Mouse (Mus musculus) 3134 (cell line): ENCODE measurements around the gene Vps29.
"Not testable (repeated sequence)": the region's sequence is repeated elsewhere in the genome, so short reads cannot be mapped to it uniquely, and the experiment has no call there.

Experiments used
- DNase-seq: peaks from one replicate; pipeline ENCODE4 v3.0.0-alpha.2; 2011; ENCODE audit warnings: low spot score; ENCODE audit not compliant: insufficient read length; ENCODE audit errors: extremely low read depth

Vps29 gene

DNA sequence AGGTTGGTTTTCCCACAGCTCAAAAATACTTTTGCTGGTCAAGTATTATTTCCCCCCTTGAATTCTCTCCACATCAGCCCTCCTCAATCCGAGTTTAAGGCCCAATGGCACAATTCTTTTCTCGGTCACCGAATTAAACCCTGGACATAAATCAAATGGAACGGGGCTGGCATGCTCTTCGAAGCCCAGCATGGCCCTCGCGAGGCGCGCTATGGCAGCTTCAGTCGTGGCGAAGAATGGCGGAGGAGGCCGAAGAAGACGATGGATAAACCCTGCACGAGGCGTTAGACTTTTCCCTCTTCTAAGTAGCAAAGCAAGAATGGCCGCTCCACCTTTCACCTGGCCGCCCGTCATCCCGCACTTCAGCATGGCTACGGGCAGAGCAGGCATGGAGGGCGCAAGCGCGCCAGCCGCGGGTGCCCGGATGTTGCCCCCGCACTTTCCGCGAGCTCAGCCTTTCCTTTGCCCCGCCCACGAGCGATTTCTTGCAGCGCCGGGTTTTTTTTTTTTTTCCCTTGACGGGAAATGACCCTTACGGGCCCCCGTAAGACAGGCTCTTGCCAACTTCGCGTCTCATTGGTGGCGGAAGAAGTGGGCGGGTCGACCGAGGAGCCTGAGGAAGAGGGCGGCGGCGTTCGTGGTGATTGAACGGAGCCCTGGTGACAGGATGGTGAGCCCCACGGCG, at the start of gene Vps29, which contains the start of gene Rad9b:
Gene Vps29 (plus strand): TSS at position 563 of the 685 bp plus-strand sequence.
Gene Rad9b (minus strand): TSS at position 427 of the 685 bp plus-strand sequence.
- peak; percentile 97 for DNase-seq

DNA sequence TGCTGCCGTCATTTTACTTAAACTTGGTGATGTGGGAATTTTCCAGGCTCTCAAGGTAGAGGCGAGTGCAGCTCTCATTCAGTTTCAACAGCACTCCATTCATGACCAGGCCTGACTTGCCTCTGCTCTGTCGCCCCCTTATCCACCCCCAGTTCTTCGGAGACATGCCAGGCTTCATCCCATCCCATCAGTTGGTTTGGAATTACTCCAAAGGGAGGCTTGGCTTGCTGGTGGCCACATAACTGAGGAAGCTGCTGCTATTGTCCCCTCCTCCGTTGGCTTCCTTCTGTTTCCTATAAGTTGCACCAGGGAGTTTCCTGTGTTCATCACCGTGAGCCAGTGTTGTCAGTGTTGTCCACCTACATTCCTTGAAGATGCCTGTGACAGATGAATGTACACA, 49.6 kb upstream of the Vps29 start:
- DNase-seq = no peak

DNA sequence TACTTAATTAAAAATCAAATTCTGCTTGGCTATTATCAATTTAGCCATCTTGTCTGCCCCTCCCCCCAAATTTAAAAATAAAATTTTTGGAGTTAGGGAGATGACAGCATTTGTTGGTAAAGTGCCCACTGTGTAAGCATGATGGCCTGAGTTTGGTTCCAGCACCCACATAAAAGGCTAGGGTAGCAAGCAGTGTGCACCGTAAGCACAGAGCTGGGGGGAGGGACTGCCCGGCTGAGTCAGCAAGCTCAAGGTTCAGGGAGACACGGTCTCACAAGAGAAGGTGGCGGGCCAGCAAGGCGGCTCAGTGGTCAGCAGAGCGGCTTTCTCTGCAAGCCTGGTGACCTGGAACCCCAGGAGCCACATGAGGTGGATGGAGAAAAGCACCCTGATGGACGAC, 48.7 kb upstream of the Vps29 start:
- peak; percentile 47 for DNase-seq

DNA sequence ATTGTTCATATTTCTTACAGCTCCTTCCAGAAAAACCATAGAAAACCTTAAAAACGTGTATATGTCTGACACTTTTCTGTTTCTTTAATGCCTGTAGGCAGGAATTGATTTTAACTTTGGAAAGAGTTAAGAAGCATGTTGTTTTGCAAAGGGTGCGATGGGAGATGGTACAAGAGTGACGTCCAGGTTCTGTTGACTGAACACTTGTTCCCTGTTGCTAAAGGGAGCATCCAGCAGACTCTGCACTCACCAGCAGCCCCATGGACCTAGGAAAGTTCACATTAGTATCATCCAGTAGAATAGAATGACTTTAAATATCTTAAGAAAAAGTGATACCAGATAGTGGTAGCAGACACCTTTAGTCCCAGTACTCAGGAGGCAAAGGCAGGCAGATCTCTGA, 47.6 kb upstream of the Vps29 start:
- no peak for DNase-seq

DNA sequence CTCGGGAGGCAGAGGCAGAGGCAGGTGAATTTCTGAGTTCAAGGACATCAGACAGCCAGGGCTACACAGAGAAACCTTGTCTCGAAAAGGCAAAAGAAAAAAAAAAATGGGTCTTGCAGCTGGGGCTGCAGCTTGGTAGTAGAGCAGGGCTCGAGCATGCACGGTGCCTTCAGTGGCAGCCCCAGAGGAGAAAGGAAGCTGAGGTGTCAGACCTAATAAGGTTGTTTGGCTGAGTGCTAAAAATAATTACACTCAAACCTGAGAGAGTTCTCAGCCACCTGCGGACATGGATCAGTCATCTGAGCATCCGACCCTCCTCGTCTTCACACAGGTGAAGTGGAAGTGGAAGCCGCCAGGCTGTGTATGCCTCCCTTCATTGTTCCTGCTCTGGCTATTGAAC, 43.5 kb upstream of the Vps29 start:
- DNase-seq = no peak

DNA sequence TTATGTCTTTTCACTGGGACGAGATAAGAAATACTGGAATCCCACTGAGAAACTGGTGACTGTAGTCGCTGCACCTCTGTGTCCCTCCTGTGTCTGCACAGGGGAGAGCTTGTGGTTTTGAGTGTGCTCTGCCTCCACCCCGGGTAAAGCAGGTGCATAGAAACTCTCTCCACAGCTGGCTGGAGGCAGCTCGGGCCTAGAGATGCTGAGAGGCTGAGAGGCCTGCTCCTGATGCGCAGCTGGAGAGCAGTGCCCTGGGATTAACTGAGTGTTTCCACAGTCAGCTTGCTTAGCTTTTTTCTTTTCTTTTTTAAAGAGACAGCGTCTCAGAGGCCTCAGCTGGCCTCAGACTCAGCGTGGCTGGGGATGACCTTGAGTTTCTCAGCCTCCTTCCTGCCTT, 42.5 kb upstream of the Vps29 start:
- DNase-seq = no peak

DNA sequence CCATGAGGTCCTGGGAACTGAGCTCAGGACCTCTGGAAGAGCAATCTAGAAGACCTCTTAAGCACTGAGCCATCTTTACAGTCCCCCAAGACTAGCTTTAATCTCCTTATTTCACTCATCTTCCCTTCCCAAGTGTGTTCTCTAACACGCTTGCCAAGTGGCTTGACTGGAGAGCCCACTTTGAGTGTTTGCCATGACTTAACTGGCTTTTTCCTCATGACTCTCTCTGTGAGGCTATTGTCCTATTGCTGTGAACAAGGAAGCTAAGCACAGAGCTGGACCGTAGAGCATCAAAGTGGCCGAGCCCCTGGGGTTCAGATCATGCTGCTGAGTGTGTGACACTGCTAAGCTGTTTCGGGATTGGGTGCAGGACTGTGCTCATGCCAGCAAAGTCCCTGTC, 41.8 kb upstream of the Vps29 start:
- DNase-seq = no peak

DNA sequence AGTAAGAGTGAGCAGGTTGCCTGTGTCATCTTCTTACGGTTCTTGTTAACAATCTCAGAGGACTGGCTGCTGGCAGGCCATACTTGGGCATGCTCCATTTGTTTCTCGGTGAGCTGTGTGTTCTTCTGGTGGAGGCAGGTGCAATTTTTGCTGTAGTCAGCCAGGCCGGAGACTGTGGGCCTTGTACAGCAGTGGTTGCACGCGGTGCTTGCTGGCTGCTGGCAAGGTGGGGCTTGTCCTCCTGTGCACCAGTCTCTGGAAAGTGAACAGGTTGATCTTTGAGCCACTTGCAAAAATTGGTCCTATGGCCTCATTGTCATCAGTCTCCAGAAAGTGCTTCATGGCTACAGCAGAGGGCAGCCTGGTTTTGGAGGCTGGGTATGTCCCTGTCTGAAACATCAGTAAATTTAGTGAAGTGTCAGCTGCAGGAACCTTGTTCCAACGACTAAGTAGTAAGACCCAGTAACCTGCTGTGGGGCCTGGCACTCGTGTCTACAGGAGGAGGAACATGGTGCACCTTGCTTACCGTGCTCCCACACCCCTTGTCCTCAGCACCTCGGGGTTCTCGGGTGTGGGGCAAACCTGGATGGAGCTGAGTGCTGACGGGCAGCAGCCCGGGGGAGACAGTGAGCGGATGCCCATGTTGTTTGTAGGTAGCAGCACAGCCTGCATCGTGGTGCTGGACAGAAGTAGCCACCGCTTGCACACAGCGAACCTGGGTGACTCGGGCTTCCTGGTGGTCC, 41.1 kb upstream of the Vps29 start:
- DNase-seq = no peak

DNA sequence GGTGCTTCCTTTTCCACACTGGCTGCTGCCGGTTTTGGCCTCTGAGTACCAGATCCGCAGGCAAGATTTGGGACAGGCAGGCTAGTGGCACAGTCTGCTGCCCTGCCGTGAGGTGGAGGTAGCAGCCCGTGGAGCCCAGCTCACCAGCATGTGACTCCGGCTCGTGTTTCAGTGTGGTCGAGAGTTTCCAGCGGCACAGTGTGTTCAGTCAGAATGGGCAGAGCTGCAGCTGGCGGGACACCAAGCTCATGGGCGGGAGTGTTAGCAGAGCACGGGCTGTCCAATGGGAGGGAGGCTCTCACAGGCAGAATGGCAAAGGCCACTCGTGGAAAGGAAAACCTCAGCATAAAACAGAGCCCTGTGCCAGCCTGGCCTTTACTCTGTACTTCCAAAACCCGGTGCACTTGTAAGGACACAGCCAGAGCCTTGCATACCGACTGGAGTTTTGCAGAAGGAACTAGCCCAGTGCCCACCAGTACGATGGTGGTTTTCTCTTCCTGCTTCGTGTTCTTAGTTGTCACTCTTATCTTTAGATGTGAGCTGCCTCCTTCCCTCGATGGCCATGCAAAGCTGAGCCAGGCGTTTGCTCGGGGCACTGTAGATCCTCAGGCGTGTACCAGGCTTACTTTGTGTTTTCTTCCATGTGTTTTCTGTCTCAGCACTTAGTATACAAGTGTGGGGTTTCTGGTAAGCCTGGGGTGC, 39.1 kb upstream of the Vps29 start:
- DNase-seq = peak; percentile 83

DNA sequence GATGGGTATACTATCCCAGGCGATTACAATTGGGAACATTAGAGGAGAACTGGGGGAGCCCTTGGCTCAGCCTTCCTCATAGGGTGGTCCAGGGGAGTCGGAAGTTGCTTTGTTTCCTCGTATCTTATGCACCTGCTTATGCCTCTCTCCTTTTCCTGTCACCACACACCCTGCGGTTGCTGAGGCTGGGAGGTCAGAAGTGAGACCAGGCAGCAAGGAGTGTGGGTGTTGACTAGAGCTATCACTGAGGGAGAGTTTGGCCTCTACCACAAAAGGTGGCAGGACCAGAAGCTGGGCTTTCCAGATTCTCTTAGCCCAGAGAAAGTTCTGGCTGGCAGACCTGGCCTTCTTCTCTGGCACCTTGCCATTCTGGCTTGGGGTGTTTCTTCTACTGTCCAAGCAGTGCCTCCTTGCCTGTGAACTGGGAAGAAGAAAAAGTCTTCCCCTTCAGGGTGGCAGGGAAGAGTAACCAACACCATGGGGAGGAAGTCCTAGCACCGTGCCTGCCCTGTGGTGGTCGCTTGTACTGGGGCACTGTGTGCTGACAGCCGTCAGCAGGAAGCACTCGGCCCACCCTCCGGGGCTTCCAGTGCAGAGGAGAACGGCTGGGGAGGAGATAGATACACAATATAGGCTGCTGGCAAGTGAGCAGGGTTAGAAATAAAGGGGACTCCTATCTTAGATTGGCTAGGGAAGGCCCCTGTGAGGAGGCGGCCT, 36.7 kb upstream of the Vps29 start:
- DNase-seq = no peak

DNA sequence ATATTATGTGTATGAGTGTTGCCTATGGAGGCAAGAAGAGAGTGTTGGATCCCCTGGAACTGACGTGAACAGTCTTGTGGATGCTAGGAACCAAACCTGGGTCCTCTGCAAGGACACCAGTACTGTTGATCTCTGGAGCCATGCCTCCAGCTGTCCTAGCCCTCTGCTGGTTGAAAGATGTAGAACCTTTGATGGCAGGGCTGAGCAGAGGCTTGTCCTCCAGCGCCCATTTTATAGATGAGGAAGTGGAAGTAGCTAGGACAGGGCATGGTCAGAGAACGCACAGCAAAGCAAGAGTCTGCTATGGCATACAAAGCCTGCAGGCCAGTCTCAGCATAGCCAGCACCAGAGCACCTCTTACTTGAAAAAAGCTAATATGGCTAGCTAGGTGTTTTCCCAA, 36.1 kb upstream of the Vps29 start:
- no peak for DNase-seq

DNA sequence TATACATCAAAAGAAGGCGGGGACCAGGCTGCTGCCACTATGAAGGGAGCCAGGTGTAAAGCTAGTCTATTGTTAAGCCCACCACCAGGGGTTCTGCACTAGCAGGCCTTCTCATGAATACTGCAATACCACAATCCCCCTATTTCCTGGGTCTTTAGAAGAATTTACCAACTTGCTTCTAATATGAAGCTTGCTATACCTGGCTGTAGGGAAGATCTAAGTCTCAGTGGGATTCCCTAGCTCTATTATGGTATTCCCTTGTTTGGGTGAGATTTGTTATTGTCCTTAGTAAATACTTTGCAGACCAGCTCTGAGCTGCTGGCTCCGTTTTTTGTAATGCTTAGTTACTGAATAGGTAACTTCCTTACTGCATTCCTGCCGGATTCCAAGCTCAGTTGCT, 35.2 kb upstream of the Vps29 start:
- DNase-seq = not testable (repeated sequence)

DNA sequence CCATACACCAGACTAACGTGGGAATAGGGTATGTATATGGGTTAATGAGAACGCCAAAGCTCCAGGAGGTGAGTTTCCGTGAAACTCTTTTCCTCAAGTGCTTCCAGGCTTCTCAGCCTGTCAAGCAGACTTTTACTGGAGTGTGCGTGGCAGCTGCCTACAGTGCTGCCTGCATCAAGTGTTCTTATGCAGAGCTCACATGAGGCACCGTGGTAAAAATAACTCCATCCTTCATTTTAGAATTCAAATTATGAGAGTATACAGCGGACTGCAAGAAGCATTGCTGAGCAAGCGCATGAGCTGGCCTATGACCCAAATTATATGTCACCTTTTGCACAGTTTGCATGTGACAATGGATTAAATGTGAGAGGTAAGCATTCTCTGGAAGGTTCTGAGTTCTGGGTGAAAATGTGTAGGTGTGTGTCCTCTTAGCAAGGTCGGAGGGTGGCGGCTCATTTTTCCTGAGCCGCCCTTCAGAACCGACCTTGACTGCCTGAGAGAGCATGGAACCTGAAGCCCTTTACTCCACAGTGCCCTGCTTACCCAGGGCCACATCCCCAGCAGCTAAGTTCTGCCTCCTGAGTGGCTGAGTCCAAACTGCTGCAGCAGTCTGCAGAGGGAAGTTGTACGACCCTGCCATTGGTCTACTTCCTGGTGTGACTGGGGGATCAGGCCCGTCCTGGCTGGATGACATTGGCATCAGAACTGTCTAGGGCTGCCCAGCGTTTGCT, 34.5 kb upstream of the Vps29 start:
- no peak for DNase-seq

DNA sequence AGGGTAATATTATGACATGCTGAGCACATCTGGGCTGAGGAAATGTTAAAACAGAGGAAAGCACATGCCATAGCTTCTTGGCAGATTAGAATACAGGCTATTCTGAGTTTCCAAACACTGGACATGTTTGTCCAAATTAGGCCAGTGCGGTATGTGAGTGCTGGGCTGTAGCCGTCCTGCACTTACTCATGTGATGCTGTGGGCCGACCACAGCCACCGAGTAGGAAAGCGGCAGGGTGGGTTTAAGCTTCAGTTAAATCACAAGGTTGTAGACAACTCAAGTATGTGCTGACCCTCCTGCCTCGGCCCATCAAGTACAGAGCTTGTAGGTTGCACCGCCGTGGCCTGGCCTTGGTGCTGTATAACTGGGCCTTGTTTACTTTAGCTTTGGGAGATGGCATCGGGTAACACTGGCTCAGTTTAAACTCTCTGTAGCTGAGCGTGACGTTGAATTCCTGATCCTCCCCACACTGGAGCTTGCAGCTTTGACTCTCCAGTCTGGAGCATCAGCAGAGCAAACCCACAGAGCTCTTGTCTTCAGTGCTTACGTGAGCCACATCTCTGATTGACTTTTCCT, 33.9 kb upstream of the Vps29 start:
- DNase-seq = no peak

DNA sequence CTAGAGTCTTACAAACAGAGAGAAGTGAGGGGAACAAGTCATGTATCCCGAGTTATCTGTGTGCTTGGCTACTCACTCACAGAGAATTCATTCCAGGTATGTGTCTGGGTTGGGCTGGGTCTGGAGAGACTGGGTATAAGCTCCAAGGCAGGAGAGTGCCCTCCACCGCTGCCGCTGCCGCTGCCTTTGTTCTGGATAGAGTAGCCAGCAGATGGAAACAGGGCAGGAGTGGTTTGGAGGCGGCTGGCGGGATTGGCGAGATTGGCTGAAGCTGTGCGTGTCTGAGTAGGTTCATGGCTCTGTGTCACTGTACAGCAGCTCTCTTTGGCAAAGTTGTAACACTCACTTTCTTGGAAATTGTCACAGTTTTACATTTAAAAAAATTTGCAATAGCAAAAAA, 30.6 kb upstream of the Vps29 start:
- DNase-seq = no peak

DNA sequence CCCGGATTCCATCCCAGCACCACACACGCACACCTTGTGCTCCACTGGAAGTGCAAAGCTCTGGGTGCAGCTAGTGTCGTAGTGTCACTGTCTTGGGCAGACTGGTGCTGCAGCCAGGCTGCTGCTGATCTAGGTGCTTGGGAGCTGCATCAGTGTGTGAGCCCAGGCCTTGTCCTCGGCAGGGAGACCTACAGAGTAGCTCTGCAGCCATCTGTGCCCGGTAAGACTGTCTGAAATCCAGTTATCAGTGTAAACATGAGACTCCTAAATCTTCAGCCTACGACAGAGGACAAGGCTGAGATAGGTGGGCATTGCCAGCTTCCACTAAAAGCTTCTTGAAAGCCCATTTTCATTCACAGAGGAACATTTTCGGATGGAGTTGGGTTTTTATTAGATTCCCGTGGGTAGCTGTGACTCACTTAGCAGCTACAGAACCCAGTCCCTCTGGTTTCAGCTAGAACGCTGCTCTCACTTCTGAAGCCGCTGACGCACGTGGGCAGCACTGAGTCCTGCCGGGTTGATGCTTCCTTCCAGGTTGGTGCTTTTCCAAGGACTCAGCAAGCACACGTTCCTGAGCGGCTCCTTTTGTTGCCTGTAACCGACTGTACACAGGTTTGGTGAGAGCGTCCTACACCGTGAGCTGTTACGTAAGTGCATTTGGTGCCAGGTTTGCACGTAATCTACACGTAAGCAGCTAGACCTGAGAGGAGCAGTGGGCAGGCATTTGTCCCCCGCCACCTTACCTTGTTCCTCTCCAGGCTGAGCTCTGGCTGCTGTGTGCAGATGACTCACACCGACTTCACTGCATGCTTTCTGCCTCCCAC, 29.3 kb upstream of the Vps29 start:
- peak; percentile 75 for DNase-seq

DNA sequence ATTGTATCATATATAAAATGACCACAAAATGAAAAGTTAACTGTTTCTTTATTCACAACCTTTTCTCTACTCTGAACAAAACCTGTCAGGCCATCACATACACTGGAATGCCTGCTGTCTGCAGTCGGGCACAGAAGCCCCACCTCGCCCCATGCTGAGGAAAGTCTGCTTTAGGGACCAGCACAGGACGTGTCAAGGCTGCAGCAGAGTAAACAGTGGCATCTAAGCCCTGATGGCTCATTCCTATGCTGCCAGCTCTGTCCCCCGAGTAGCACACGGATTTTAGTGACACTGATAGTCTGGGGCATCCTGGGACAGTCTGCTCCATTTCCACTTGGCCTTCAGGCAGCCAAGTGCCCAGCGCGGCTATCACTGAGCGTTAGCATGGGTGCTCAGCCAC, 28.7 kb upstream of the Vps29 start:
- no peak for DNase-seq

DNA sequence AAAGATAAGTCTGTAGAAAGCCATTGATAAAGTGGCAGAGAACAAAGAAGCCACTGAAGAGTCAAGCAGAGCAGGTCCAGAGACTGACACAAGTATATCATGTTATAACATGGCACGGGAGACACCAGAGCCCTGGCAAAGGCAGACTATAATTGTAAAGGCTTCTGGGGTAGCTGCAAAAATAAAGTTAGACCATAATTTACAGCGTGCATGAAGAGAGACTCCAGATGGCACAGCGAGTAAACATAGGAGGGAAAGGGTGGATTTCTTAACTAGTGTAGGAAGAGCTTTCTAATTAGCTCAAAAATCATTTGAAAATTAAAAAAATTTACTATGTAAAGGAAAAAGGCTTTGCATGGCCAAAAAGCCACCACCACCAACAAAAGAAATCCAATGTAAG, 26.9 kb upstream of the Vps29 start:
- DNase-seq = no peak

DNA sequence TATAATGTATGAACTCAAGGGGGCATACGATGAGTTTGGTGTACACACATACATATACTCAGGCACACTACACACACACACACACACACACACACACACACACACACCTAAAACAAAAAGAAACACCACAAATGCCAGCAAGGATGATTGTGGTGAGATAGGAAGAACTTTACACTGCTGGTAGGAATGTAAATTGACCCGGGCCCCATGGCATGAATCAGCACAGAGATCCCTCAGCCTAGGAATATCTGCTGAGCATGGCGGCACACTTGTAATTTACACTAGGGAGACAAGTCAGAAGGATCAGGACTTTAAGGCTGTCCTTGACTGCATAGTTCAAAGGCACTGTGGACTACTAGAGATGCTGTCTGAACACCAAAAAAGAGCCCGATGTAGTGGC, 23.9 kb upstream of the Vps29 start:
- DNase-seq = no peak
